Mouse (Mus musculus) cerebellum, postnatal 10 days (tissue): ENCODE measurements at regions not wholly inside any gene's neighbourhood (a gene's known extent, or its start where the extent isn't known, plus 50 kb on each side); places are given as distances from the start of the nearest gene placed in this dataset.

Experiments
- DNase-seq, 2 experiments: peaks; one replicate each; pipeline ENCODE4 v3.0.0; 2021; ENCODE audit warnings: mixed read lengths in 2 of 2

- no peak for DNase-seq
Observed at GRCm38 (mm10) chr11:117036977-117037376, 78.0 kb upstream of the Sec14l1 start.

GRCm38 (mm10) chr11:117038282-117039106 lies 76.5 kb upstream of the Sec14l1 start:
- no peak for DNase-seq

- no peak for DNase-seq
Observed at GRCm38 (mm10) chr11:117040829-117041228, 74.1 kb upstream of the Sec14l1 start.

- DNase-seq: peak; percentile 54 to 63
Observed at GRCm38 (mm10) chr11:117042336-117042735, 72.6 kb upstream of the Sec14l1 start.

GRCm38 (mm10) chr11:117043524-117043923 lies 71.4 kb upstream of the Sec14l1 start:
- DNase-seq: peak; percentile 91 to 93

- DNase-seq: no peak
Observed at GRCm38 (mm10) chr11:117044731-117045130, 70.2 kb upstream of the Sec14l1 start.

DNA sequence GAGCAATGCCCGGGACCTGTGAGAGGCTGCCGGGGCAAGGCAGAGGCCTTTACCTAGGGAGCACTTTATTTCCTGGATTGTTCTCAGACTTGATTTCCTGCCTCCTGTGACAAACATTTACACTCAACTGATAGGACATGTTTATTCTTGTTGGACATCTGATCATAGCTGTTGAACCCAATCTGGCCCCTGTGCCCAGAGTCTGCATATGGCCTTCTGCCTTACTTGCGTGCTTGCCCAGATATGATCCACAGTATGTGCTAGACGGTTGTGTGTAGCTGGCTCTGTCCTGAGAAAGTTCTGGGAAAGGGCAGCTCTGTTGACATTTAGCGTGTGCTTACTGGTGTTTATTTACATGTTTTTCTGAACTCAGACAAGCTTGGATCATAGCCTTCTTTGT lies 68.3 kb upstream of the Sec14l1 start:
- DNase-seq: no peak

DNA sequence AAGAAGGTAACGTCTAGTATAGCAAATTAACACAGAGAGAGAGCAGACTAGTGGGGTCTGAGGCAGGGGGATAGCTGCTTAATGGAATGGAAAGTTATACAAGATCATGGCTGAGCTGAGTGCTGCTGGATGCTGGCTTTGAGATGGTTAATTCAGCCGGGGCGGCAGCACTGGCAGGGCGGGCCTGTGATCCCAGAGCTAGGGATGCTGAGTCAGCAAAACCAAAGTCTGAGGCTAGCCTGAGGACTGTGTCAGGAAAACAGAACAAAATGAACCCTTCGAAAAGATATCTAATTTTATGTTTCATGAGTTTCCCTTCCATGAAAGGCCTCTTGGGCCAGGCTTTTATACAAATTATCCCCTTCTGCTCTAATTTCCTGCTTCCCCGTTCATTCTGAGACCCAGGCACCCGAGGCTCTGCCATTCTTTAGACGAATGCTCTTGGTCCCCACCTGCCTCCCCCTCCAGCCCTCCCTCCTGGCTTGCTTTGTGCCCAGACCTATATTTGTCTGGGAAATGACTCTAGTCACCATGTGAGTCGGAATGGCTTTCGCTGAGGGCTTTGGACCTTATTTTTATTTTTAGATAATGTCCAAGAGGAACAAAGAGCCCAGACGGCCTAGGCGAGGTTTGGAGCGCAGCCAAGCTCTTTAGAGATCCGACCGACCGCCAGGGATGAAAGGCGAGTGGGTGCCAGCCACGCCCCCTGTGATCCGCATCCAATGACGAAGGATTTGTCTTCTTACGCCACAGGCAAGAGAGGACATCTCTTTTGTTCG lies 67.6 kb upstream of the Sec14l1 start:
- DNase-seq: peak; percentile 82 to 85

DNA sequence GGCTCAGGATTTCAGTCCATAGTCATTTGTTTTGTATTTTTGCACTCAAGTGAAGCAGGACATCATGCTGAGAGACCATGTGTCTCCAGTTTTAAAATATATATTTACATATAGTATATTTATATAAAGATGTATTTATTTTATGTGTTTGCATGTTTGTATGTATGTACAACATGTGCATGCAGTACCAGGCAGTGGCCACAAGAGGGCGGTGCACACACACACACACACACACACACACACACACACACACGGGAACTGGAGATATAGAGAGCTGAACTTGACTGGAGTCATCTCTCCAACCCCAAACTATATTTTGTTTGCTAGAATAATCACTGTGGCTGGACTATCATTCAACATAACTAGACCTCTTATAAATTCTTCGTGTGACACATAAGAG lies 66.1 kb upstream of the Sec14l1 start:
- DNase-seq: peak in 1 of 2 experiments; percentile 49

DNA sequence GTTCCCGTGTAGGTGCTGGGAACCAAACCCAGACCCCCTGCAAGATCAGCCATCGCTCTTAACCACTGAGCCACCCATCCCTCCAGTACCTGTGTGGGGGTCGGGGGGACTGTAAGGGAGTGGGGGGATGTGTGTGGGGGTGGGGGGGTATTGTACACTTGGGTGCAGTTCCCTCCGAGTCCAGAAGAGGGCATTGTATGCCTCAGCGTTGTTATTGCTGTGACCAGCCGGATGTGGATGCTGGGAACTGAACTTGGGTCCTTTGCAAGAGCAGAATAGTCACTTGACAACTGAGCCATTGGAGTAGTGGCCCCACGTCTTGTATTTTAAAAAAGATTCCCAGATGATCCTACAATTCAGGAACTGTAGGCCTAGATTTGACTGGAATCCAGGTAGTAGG lies 64.2 kb upstream of the Sec14l1 start:
- DNase-seq: no peak

DNA sequence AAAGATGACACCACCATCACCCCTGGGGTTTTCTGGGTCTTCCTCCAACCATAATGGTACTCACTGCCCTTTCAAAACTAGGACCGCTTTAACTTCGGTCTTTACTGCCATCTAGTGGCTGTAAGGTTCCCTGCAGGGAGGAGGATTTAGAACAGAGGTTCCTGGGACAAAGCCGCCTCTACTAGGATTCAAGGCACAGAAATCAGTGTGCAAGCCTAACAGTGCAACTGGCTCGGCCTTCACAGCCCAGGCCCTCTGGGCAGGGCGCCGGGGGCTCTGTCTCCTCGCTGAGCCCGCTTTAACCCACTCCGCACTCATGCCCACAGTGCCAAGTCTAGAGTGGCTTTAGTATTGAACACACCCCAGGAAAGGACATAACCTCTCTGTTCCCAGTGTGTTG lies 58.0 kb upstream of the Sec14l1 start:
- peak; percentile 92 to 95 for DNase-seq

DNA sequence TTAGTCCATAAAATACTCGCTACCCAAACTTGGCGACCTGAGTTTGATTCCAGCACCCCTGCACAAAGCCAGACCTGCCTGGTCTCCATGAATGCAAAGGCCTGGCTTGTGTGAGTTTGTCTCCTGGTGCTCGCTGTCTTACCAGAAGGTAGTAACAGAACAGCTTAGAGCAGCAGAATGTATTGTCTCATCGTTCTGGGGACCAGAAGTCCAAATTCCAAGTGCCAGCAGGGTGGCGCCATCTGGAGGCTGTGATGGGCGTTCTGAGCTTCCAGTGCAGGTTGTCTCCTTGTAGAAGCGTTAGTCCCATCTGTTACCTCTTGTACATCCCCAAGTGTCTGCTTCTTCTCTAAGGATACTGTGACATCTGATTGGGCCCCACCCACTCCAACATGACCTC lies 57.5 kb upstream of the Sec14l1 start:
- DNase-seq: peak; percentile 83 to 86

- peak in 1 of 2 experiments; percentile 43 for DNase-seq
Observed at GRCm38 (mm10) chr11:117059120-117059519, 55.8 kb upstream of the Sec14l1 start.

DNA sequence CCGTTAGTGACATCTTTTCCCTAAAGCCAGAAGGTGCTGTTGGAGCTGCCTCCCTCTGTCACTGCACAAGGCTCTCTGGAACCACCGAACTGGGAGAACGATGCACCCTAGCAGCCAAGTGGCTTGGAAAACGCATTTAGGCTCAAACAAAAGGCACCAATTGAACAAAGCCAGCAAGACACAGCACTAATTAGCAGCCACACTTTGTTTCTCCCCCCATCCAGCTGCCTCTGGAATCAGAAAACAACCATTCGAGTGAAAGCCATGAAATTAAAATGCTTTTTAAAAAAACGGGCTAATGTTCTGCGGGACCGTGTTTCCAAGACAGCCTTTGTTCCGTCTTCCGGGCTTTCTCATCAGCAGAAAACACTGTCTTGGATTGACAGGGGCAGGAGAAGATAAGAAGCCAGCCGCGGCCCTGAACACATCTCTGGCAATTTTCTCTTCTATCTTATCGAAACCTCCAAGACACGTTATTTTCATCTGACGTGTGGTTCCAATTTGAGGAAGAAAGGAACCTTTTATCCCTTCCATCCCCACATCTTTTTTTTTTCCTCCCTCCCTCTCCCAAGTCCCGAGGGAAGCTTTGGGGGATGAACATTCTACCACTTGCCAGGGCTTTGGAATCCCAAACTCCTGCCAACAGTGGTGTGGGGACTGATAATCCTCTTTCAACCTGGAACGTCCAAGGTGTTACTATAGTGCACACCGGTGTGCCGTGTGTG lies 54.8 kb upstream of the Sec14l1 start:
- DNase-seq: peak; percentile 50 to 60

DNA sequence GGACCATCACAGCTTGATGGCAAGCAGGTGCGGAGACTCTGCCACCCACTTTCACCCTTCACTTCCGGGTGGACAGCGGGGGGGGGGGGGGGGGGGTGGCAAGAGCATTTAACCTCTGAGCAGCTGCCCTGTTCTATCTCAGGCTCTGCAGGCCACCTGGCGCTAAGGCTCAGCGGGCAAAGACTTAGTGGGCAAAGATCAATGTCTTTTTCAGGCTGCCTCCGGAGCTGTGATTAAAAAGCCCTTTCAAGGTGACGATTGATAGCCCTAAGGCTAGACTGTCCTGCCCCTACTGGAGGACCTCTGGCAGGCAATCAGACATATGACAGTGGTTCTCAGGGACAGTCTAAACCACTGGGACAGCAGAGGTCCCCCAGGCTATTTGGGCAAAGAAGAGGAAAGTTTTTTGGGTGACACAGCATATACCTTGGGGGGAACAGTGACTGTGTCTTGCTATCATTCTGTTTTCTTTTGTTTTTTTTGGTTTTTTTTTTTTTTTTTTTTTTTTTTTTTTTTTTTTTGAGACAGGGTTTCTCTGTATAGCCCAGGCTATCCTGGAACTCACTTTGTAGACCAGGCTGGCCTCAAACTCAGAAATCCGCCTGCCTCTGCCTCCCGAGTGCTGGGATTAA lies 54.1 kb upstream of the Sec14l1 start:
- DNase-seq: no peak

- DNase-seq: peak; percentile 52 to 55
Observed at GRCm38 (mm10) chr11:117062772-117063499, 52.0 kb upstream of the Sec14l1 start.
